15 mouse cellular contexts compared by ENCODE assay signal in the genomic region with DNA sequence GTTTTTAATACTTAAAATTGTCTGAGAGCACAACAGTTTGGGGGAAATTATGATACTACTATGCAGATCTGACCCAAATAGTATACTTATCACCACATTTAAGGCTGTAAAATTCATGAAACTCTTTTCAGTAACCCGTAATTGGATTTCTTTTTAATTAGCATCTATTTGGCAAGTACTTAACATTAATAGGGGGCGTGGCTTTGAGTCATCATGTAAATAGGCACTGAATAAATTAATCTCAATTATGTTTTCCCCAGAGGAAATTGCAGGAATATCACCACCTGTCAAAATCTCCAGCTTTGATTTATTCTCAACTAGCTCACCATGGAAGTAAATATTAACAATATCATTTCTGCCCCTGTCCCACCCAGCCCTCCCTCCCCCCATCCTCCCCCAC. TPM values are rescaled to one million over a fixed set of nuclear protein-coding genes. Genes with fewer than 3 reads are reported as not detected.
DNase-seq lines count a peak whose midpoint lies in the region; ATAC-seq and TF ChIP-seq lines count a peak whose summit lies in the region.
"Had no signal": no experiment of that assay in that cellular context is flagged by ENCODE, and none has a peak within 500 bp of the region (broad histone marks: within the 10 kb centered on the region; RNA-seq: fewer than 3 reads in every experiment).

No protein-coding gene starts in this region.

- no peak overlapping the region for H3K27ac ChIP-seq in lung, embryonic 14.5 days (ENCODE audit: low read depth)
- no peak overlapping the region for H3K27ac ChIP-seq in embryonic facial prominence, embryonic 11.5 days (replicated peaks; ENCODE audit: low read depth, low read length)
- no peak overlapping the region for H3K27ac ChIP-seq in limb, embryonic 13.5 days
- H3K27ac ChIP-seq: midbrain, embryonic 12.5 days had no signal

- intact Hi-C loops in heart, postnatal 14 days (cut with DNase I): loop anchor here (5.0 kb wide), 1 partner anchor 95 kb away; no protein-coding TSS in a partner anchor

- no peak for TF ChIP-seq CTCF in lung, embryonic 14.5 days (IDR thresholded peaks at IDR 0.05; ENCODE audit: low read depth)

- WGBS in lung, embryonic 14.5 days: 48% methylated on average over 2 of the region's 2 CpGs
- 68% methylated on average over 2 of the region's 2 CpGs for WGBS in embryonic facial prominence, embryonic 11.5 days
- 48% methylated on average over 2 of the region's 2 CpGs for WGBS in limb, embryonic 13.5 days

- no peak for ATAC-seq in lung, embryonic 14.5 days (ENCODE audit: insufficient read depth)
- ATAC-seq in embryonic facial prominence, embryonic 11.5 days (replicated peaks; ENCODE audit: insufficient number of reproducible peaks, low FRiP score, low TSS enrichment, low read depth): no peak
- ATAC-seq in limb, embryonic 13.5 days (ENCODE audit: low FRiP score, low read depth): no peak
- ATAC-seq: inflammation-experienced regulatory T-cells, adult 6 months had no signal

- peaks cover 16% of the 10 kb centered on the region; the same call in 1 of the 2 replicates for H3K36me3 ChIP-seq in lung, embryonic 14.5 days (ENCODE audit: insufficient read depth)
- no peaks in the 10 kb centered on the region; the same call in 1 of the 2 replicates for H3K36me3 ChIP-seq in embryonic facial prominence, embryonic 11.5 days (replicated peaks; ENCODE audit: control insufficient read depth, insufficient read depth, low read depth, low read length)
- H3K36me3 ChIP-seq in limb, embryonic 13.5 days: peaks cover 32% of the 10 kb centered on the region
- H3K36me3 ChIP-seq: midbrain, embryonic 12.5 days had no signal

- peaks cover 4% of the 10 kb centered on the region; the same call in 1 of the 2 replicates for H3K4me1 ChIP-seq in lung, embryonic 14.5 days (ENCODE audit: insufficient read depth)
- H3K4me1 ChIP-seq in embryonic facial prominence, embryonic 11.5 days (ENCODE audit: control insufficient read depth, insufficient read depth, low read length): no peaks in the 10 kb centered on the region; the same call in none of the 2 replicates
- H3K4me1 ChIP-seq in limb, embryonic 13.5 days: peaks cover 14% of the 10 kb centered on the region; the same call in 1 of the 2 replicates

- H3K9ac ChIP-seq in lung, embryonic 14.5 days: no peak overlapping the region
- no peak overlapping the region for H3K9ac ChIP-seq in embryonic facial prominence, embryonic 11.5 days (replicated peaks; ENCODE audit: low read length)
- no peak overlapping the region; the same call in 1 of the 2 replicates for H3K9ac ChIP-seq in limb, embryonic 13.5 days
- H3K9ac ChIP-seq: midbrain, embryonic 12.5 days had no signal

- peak; percentile 3 for DNase-seq in heart, adult 11 months
- no peak for DNase-seq in heart, postnatal 14 days
- DNase-seq in lung, embryonic 14.5 days: no peak
- DNase-seq in lung, postnatal 10 days: no peak
- DNase-seq in embryonic facial prominence, embryonic 11.5 days (ENCODE audit: low spot score): no peak
- DNase-seq in urinary bladder, postnatal 36 days (ENCODE audit: low spot score in 2 of 2): no peak
- no peak for DNase-seq in heart, adult 18-20 months
- DNase-seq: cerebellum, adult 2 months; heart, postnatal 10 days; right cerebral cortex, postnatal 14 days had no signal

- H3K4me2 ChIP-seq in lung, embryonic 14.5 days: peak overlapping the region; percentile 99; the same call in 1 of the 2 replicates
- 0 out of 2 replicates have a peak overlapping the region, but pooled peaks have one; percentile 3 for H3K4me2 ChIP-seq in embryonic facial prominence, embryonic 11.5 days (ENCODE audit: low read depth, low read length)
- peak overlapping the region; percentile 90 for H3K4me2 ChIP-seq in limb, embryonic 13.5 days (replicated peaks)

- H3K4me3 ChIP-seq in lung, embryonic 14.5 days (ENCODE audit: low read depth, low read length): no peak overlapping the region
- no peak overlapping the region for H3K4me3 ChIP-seq in embryonic facial prominence, embryonic 11.5 days (ENCODE audit: low read depth, low read length)
- H3K4me3 ChIP-seq in limb, embryonic 13.5 days: peak overlapping the region; percentile 94
- H3K4me3 ChIP-seq: midbrain, embryonic 12.5 days had no signal

- no peaks in the 10 kb centered on the region for H3K9me3 ChIP-seq in lung, embryonic 14.5 days (ENCODE audit: low read depth, low read length)
- H3K9me3 ChIP-seq in embryonic facial prominence, embryonic 11.5 days (replicated peaks; ENCODE audit: control insufficient read depth, low read length): no peaks in the 10 kb centered on the region
- H3K9me3 ChIP-seq in limb, embryonic 13.5 days: no peaks in the 10 kb centered on the region
- H3K9me3 ChIP-seq: midbrain, embryonic 12.5 days had no signal

- H3K27me3 ChIP-seq in lung, embryonic 14.5 days (ENCODE audit: insufficient read depth, low read length): no peaks in the 10 kb centered on the region
- H3K27me3 ChIP-seq in embryonic facial prominence, embryonic 11.5 days (ENCODE audit: control insufficient read depth, insufficient read depth, low read length): no peaks in the 10 kb centered on the region
- H3K27me3 ChIP-seq in limb, embryonic 13.5 days: no peaks in the 10 kb centered on the region

RNA-seq across cellular contexts. Expression of a gene that starts 3.7 kb away (rescaled TPM):
- total RNA-seq in heart, postnatal 14 days (2021): under 1 TPM in 1 of 2 experiments, not detected in 1; 0.07 TPM
- polyA plus RNA-seq in lung, embryonic 14.5 days (2014; fragmentation: Nextera tagmentation; extraction: Ambion mirVana): 13.8 and 13.9 TPM in 2 replicates
- 99.0 and 113 TPM in 2 replicates for polyA plus RNA-seq in embryonic facial prominence, embryonic 11.5 days (2014; fragmentation: Nextera tagmentation; extraction: Ambion mirVana)
- 88.7 and 108 TPM in 2 replicates for polyA plus RNA-seq in limb, embryonic 13.5 days (2015; fragmentation: Nextera tagmentation; extraction: Ambion mirVana)
- not detected for total RNA-seq in heart, adult 18-20 months (2021)
- total RNA-seq: MEL had no signal
- polyA plus RNA-seq: frontal cortex, adult 2 months had no signal

Comparison
In these comparisons a context has a peak if more than half of its experiments do, and no peak if none do; other contexts are left out.
1. H3K4me2 ChIP-seq: peak in every context shown above with its lines; median percentile 99 in lung, embryonic 14.5 days; 90 in limb, embryonic 13.5 days; 3 in embryonic facial prominence, embryonic 11.5 days.